Mouse (Mus musculus): ENCODE measurements at regions not wholly inside any gene's neighbourhood (a gene's known extent, or its start where the extent isn't known, plus 50 kb on each side); places are given as distances from the start of the nearest gene placed in this dataset.

DNA sequence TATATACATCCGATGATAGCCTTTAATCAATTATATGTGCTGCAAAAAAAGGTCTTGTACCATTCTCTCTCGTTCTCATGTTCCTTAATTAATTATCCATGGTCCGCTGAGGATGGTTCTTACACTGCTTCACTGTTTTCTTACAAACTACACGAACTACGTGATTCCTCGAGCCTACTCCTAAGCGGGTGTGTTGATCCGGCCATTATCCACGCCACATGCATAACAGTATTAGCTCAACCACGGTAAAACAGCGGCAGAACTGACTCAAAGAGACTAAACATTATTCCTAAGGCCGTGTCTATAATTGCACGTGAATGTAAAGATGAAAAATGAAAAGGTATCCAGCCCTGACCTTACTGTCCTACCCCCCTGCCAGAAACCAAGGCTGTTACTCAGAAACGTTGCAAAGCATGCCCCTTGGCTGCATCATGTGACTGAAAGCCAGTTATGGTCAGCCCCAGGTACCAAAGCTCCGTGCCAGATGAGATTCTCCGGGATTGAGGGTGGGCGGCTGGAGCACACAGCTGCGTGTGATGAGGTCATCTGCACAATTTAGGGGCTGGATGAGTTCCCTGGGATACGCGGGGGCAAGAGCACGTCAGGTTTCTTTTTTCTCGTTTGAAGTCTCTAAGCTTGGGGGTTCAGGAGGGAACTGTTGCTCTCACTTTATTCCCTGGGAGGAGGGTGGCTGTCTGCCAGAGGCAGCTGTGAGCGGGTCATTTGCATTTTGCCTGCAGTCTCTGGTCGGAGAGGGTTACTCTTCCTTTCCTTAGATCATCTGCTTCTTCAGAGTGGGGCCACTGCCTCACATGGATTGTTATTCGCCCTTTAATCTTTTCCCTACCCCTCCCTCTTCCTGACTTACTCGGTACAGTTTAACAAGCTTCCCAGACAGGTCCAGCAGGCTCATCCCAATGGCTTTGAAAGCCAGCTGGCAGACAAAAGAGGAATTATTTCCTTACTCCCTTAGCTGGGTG, 384.9 kb downstream of the Mllt3 start:
- no peak for TF ChIP-seq MAFK (IDR thresholded peaks at IDR 0.05; ENCODE audit: insufficient replicate concordance, low read length)
- TF ChIP-seq CTCF (conservative IDR thresholded peaks at IDR 0.05 in 1 of 2, IDR thresholded peaks at IDR 0.05 in 1 of 2; ENCODE audit: low read depth in 2 of 2, low read length in 2 of 2) = no peak
- TF ChIP-seq BHLHE40 (IDR thresholded peaks at IDR 0.05; ENCODE audit: low read depth, low read length) = no peak
- no peak for TF ChIP-seq EP300 (IDR thresholded peaks at IDR 0.05; ENCODE audit: low read length)
- no peak for TF ChIP-seq POLR2A (IDR thresholded peaks at IDR 0.05; ENCODE audit: low read depth, low read length)
- TF ChIP-seq MAX (IDR thresholded peaks at IDR 0.05; ENCODE audit: low read length) = no peak
- TF ChIP-seq PAX5 (IDR thresholded peaks at IDR 0.05; ENCODE audit: low read length) = no peak
- no peak for TF ChIP-seq JUND (conservative IDR thresholded peaks at IDR 0.05; ENCODE audit: low read depth, low read length)
